Mouse (Mus musculus) brain, embryonic 14.5 days (tissue): ENCODE data around the gene Cacnb3. TPM values are rescaled to one million over a fixed set of nuclear protein-coding genes. Genes with fewer than 3 reads are reported as not detected.

Source experiments
- DNase-seq: peaks from one replicate; pipeline ENCODE4 v3.0.0-alpha.2; 2011; ENCODE audit warnings: low read depth
- CTCF ChIP-seq: fragments of 200-500 bp; IDR thresholded peaks from 2 replicates; pipeline ENCODE4 v1.5.1; 2012; ENCODE audit warnings: inconsistent platforms, mild to moderate bottlenecking, moderate library complexity, borderline replicate concordance; ENCODE audit not compliant: insufficient read depth, insufficient read length; ENCODE audit errors: extremely low read depth
- POLR2A ChIP-seq: fragments of 200-500 bp; IDR thresholded peaks from 2 replicates; pipeline ENCODE4 v1.6.1; 2012; ENCODE audit warnings: mild to moderate bottlenecking, inconsistent platforms, borderline replicate concordance; ENCODE audit not compliant: poor library complexity, insufficient read depth, insufficient read length, severe bottlenecking; ENCODE audit errors: extremely low read depth
- polyA plus RNA-seq: library from polyadenylated mRNA; depleted of rRNA; stranded (reverse); fragments of >200 nt; gene quantifications from 2 replicates; pipeline ENCODE4 v1.2.3, GENCODE M21; 2012

Gene Cacnb3
- polyA plus RNA-seq, 1 experiment: 287 TPM

DNA sequence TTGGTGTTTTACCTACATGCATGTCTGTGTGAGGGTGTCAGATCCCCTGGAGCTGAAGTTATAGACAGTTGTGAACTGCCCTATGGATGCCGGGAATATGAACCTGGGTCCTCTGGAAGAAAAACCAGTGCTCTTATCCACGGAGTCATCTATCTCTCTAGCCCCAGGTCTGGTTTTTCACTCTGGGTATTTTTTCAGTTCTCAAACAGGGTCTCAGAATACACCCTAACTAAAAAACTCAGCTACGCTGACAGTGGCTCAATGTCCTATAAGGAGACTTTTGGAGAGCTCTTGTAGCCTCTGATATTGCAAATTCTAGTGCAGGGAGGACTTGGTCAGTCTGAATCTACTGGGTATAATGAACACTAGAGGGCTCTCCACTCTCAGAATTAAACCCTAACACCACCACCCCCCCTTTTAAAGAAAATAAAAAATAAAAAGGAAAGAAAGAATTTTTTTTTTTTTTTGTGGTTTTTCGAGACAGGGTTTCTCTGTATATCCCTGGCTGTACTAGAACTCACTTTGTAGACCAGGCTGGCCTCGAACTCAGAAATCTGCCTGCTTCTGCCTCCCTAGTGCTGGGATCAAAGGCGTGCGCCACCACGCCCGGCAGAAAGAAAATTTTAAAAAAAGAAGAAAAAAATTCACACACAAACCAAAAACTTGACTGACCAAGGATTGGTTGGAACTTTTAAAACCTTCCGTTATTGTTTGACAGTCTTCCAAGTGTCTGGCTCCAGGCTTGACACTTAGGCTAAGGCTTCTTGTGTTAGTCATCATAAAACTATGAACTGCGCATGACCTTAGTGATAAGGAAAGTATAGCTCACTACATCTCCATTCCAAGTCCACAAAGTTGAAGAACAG lies 33.6 kb downstream of the Cacnb3 start:
- TF ChIP-seq POLR2A (no peak), CTCF (peak; percentile 25; the same call in 1 of the 2 replicates)
- DNase-seq: peak; percentile 60

DNA sequence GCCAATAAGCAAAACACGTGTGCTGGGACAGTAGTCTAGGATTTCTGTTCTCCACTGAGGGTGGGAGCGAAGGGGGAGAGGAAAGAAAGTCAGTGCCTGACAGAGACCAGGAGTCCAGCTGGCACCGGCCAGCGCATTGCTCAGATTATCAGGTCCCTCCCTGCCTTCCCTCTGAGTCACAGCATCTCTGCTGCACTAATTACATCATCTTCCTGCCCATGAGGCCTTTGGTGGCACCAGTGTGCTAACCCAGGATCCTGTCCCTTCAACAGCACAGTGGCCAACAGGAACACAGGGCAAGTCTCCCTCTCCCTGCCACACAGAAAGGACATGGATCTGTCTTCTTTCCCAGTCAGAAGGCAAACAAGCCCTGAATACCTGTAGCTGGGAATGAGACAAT lies 42.0 kb downstream of the Cacnb3 start:
- DNase-seq: no peak
- TF ChIP-seq POLR2A (no peak), CTCF (no peak)

DNA sequence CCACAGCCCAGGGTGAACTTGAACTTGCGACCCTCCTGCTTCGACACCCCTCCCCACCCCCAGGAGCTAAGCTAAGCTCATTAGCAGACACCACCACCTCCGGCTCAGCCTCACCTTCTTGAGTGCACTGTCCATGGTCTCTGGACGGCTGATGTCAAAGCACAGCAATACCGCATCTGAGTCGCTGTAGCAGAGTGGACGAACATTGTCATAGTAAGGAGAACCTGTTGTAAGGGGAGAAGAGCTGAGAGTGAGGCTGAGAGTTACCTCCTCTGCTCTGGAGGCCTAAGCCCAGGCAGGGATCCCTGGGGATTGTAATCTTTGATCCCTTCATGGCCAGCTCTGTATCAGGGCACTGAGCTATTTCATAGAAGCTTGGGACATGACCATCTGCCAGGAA lies 43.1 kb downstream of the Cacnb3 start:
- no peak for DNase-seq
- TF ChIP-seq CTCF (no peak), POLR2A (no peak)

DNA sequence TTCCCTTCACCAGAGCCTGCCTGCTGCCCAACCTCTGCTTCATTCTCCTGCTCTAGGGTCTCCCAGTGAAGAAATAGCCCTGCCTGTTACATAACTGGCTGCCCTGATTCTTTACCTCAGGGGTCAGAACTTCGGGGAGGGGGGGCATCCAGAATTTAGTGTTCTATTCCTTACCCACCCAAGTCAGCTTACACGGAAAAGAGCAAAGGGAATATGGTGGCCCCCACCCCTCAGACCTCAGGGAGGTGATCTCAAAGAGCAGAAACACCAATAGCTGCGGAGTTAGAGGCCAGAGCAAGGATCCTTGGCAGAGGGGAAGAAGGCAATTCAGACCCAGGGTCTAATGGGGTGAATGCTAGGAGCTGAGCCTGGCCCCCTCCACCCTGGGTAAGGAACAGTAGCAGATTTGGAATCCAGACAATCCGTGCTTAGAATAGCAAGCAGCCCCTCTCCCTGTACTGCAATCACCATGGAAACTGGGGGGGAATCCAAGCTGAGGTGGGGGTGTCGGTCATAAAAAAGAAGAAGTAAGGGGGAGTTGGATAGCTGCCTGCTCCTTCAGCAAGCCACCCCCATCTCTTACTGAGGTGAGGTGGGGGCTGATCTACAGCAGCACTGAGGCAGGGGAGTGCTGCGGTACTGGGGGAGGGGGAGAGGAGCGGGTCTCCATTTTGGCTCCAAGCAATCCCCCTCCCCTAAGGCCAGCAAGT lies 43.8 kb downstream of the Cacnb3 start:
- peak; percentile 95 for DNase-seq
- no peak for TF ChIP-seq CTCF
- TF ChIP-seq POLR2A: no peak

DNA sequence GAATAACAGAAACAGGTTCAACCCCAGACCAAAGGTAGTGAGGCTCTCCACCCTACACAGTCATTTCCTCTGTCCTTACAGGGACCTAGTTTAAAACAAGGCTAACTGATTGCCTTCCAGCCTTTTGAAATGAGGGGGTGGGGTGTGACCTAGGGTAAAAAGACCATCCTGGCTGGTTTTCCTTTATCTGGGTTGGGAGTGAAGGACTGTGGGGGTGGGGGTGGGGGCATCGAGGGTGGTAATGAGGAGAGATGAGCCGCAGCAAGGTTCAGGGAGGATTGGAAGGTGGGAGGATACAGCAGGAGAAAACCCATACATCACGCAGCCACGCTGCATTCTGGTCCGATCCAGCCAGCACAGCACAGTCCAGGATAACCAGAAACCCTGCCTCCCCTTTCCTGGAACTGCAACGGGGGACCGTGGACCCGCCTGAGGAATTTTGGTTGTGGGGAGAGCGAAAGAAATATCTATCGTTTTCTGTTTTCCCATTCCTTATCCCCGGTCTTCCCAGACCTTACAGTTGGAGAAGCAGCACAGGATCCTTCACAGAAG lies 44.4 kb downstream of the Cacnb3 start:
- peak; percentile 26 for DNase-seq
- TF ChIP-seq POLR2A: no peak
- no peak for TF ChIP-seq CTCF

DNA sequence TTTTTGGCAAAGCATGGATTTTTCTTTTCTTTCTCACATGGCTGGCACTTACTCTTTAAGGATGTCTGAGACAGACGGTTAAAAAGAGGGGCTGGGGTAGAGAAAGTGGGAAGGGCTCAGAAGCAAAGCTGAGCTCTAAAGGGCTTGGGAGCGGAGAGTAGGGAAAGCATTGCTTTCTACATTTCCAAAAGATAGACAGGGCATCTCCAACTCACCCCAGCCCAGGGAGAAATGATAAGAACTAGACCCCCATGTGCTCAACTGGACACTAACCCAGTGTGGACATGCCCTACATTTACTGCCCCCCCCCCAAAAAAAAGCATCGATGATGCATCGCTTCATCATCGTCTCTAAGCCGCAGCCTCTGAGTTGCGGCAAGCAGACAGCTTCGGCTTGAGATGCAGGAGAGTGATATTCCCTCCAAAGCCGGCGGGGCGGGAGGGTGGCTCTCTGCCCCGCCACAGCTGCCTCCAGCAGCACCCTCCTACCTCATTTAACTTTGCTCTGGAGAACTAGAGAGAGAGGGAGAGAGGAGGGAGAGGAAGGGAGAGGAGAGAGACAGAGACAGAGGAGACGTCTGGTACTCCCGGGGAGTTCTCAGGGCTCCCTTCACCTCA lies 45.1 kb downstream of the Cacnb3 start:
- DNase-seq: peak; percentile 37
- TF ChIP-seq POLR2A: no peak

DNA sequence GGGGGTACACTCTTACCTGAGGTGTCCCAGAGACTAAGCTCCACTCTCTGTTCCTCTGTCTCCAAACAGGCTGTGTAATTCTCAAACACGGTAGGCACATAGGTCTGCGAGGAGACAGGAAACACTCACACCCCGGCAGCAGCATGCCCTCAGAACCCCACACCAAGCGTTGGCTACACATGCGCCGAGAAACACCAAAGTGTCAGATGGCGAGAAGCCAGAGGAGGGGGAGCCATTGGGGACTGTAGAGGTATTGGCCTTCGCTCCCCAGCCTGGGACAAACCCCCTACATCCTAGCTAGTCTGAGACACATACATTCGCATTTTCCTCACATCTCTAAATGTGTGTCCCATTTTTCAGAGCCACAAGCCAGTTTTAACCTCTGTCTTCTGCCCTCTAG lies 45.8 kb downstream of the Cacnb3 start:
- TF ChIP-seq CTCF (no peak), POLR2A (no peak)
- DNase-seq: peak; percentile 58

DNA sequence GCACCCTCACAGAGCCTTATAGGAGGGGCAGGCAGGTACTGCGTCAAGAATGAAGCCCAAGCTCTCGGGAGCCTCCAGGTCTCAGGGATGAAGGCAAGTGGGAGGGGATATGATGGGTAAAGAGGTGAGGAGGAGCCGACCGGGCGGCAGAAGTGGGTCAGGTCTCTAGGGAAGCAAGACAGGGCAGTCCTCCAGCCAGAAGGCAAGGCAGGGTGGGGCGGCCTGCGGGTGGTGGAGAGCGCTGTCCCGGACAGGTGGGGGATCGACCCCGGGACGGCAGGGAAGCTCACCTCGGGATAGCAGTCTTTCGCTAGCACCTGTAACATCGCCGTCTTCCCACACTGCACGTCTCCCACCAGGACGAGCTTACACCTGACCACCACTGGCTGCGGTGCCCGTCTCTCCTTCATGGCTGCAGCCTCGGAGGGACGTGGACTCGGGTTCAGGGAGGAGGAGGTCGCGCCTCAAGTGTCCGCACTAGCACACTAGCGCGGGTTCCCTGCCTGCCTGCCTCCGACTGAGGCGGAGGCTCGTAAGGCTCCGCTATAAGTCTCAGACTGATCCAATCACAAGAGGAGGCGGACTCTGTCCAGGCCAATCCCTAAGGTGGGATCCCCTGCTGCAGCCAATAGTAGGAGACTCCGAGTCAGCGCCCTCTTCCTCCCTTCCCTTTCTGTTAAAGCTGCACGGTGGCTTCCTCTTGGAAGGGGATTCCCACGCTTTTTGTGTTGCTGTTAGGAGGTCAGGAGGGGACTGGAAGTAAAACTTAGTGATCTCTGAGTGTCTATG lies 46.5 kb downstream of the Cacnb3 start, which contains the start of gene Rnd1:
Gene Rnd1 (minus strand): TSS at position 522 of the 789 bp plus-strand sequence.
- peak; percentile 74; the same call in 1 of the 2 replicates for TF ChIP-seq POLR2A
- TF ChIP-seq CTCF: no peak
- peak; percentile 98 for DNase-seq

DNA sequence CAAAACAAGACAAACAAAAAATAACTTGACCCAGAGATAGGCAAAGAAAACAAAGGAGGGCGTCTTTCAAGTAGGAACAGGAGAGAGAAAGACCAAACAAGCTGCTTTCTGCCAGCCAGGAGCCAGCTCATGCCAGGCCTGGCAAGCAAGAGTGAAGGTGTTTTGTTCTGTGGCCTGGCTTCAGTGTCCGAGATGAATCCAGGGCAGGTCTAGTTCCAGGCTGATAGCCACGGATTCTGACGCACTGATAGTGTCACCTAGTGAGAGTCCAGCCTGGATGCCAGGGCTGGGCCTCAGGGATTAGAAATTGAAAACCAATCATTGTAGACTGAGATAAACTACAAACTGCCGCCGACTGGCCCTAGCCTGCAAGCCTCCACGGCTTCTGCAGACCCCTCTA lies 47.3 kb downstream of the Cacnb3 start:
- no peak for DNase-seq
- no peak for TF ChIP-seq CTCF
- TF ChIP-seq POLR2A: no peak

DNA sequence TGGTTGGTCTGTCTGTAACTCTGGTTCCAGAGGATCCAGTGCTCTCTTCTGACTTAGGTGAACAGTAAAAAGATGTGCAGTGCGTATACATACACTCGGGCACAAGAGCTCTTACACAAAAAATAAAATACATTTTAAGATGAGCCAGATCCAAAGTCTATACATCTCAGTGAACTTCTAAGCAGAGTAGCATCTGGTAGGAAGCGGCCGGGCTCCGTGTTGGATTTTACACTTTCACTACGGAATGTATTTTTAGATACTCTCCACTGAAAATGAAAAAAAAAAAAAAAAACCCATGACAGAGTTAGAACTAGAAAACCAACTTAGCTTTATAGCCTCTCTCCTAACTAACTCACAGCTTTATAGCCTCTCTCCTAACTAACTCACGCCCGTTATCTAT lies 50.0 kb downstream of the Cacnb3 start:
- DNase-seq: no peak
- TF ChIP-seq POLR2A: no peak
- no peak for TF ChIP-seq CTCF
